Mouse (Mus musculus): ENCODE measurements around the gene Ube2r2. TPM values are rescaled to one million over a fixed set of nuclear protein-coding genes. Genes with fewer than 3 reads are reported as not detected.

Gene Ube2r2
- polyA plus RNA-seq, 1 experiment from 2014 or later: 86.8 TPM

DNA sequence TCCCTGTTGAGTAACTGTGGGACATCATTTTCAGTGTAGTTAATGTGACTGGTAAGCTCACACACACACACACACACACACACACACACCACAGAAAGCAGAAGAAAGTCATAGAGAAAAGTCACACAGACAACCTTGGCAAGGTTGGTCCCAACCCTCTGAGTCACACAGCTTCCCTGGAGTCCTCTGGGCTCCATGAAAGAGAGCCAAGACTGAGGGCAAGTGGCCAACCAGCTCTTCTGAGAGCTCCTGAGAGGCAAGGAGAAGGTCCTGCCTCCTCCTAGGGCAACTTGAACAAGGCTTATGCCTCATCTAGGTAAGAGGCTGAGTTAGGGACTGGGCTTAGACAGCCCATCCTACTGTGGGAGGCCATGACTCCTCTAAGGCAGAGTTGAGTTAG is 32.6 kb upstream of the Ube2r2 start:
- Histone ChIP-seq H3K36me3 (ENCODE audit: control insufficient read depth, insufficient read depth, low read length) (no peaks in the 10 kb centered on the region), H3K27me3 (ENCODE audit: control insufficient read depth, insufficient read depth, low read length) (peaks cover 6% of the 10 kb centered on the region; the same call in 1 of the 2 replicates), H3K4me2 (ENCODE audit: low read length) (no peak overlapping the region), H3K27ac (replicated peaks in 1 of 2; ENCODE audit: control insufficient read depth in 1 of 2, insufficient read depth in 1 of 2, low read depth in 2 of 2, low read length in 2 of 2) (no peak overlapping the region), H3K4me3 (ENCODE audit: control insufficient read depth in 1 of 2, insufficient read depth in 1 of 2, low read depth in 1 of 2, low read length in 2 of 2) (no peak overlapping the region), H3K4me1 (ENCODE audit: control insufficient read depth in 2 of 2, insufficient read depth in 2 of 2, low read length in 2 of 2) (peaks cover 7 to 8% of the 10 kb centered on the region in 2 experiments), H3K9ac (ENCODE audit: low read length) (no peak overlapping the region), H3K9me3 (ENCODE audit: control insufficient read depth, low read length) (no peaks in the 10 kb centered on the region)
- no peak for ATAC-seq (ENCODE audit: insufficient number of reproducible peaks, insufficient read depth, low FRiP score, low read depth)

DNA sequence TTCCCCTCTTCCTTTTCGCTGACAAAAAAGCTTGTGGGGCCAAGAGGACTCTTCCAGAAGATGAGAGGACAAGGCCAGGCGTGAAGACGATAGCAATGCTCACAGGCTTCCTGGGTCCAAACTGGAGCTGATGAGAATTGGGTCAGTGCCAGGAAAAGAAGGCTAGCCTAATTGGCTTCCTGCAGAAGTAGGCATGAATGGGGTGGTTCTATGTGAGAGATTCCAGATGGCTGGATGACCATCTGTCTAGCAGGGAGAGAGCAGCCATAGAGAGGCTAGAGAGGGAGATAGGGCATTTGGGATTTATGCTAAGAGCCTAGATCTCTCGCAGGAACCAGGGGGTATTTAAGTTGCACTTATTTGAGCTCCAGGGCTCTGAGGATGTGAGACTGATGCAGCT is 28.1 kb upstream of the Ube2r2 start:
- no peak overlapping the region for H3K9ac ChIP-seq (ENCODE audit: low read length)
- no peaks in the 10 kb centered on the region for H3K9me3 ChIP-seq (ENCODE audit: control insufficient read depth, low read length)
- H3K4me3 ChIP-seq (ENCODE audit: control insufficient read depth in 1 of 2, insufficient read depth in 1 of 2, low read depth in 1 of 2, low read length in 2 of 2): no peak overlapping the region
- no peak overlapping the region for H3K4me2 ChIP-seq (ENCODE audit: low read length)
- H3K27me3 ChIP-seq (ENCODE audit: control insufficient read depth, insufficient read depth, low read length): no peaks in the 10 kb centered on the region
- H3K36me3 ChIP-seq (ENCODE audit: control insufficient read depth, insufficient read depth, low read length): no peaks in the 10 kb centered on the region
- peaks cover 0 to 8% of the 10 kb centered on the region in 2 experiments; a peak in 2 of 4 replicates for H3K4me1 ChIP-seq (ENCODE audit: control insufficient read depth in 2 of 2, insufficient read depth in 2 of 2, low read length in 2 of 2)
- no peak for ATAC-seq (ENCODE audit: insufficient number of reproducible peaks, insufficient read depth, low FRiP score, low read depth)
- WGBS: 50% methylated on average over 4 of the region's 4 CpGs
- no peak overlapping the region for H3K27ac ChIP-seq (replicated peaks in 1 of 2; ENCODE audit: control insufficient read depth in 1 of 2, insufficient read depth in 1 of 2, low read depth in 2 of 2, low read length in 2 of 2)

DNA sequence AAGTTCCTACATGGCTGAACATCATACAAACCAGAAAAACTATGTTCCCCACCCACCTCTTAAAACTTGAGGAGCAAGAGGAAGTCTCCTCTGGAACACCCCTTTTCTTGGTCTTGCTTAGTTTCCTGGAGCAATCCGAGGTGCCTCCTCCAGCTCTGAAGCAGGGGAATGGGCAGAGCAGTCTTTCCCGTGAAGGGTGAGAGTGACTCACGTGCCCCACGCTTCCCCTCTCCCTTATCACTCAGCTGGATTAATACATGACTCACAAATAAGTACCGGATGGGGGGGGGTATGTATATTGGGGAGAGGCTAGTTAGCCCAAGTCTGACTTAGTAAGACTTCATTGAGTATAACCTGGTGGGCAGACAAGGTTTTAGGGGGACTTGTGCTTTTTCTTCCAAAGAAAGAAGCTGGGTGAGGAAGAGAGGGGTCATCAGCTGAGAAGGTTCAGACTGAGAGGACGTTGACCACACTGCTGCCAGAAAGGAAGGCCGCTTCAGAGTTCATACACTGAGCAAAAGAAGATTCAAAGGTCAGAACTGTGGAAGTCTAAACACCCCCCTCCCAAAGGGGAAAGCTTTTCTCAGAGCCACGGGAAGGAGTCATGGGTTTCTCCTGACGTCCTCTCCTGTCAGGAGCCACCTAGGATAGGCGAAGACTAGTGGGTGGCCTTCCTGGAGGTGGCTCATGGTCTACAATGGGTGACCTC is 26.7 kb upstream of the Ube2r2 start:
- Histone ChIP-seq H3K9ac (ENCODE audit: low read length) (no peak overlapping the region), H3K36me3 (ENCODE audit: control insufficient read depth, insufficient read depth, low read length) (peaks cover 3% of the 10 kb centered on the region; the same call in 1 of the 2 replicates), H3K9me3 (ENCODE audit: control insufficient read depth, low read length) (no peaks in the 10 kb centered on the region), H3K4me1 (ENCODE audit: control insufficient read depth in 2 of 2, insufficient read depth in 2 of 2, low read length in 2 of 2) (peaks cover 0 to 8% of the 10 kb centered on the region in 2 experiments; a peak in 2 of 4 replicates), H3K4me2 (ENCODE audit: low read length) (no peak overlapping the region), H3K27me3 (ENCODE audit: control insufficient read depth, insufficient read depth, low read length) (no peaks in the 10 kb centered on the region), H3K27ac (replicated peaks in 1 of 2; ENCODE audit: control insufficient read depth in 1 of 2, insufficient read depth in 1 of 2, low read depth in 2 of 2, low read length in 2 of 2) (no peak overlapping the region), H3K4me3 (ENCODE audit: control insufficient read depth in 1 of 2, insufficient read depth in 1 of 2, low read depth in 1 of 2, low read length in 2 of 2) (no peak overlapping the region)
- WGBS: 50% methylated on average over 10 of the region's 10 CpGs
- no peak for ATAC-seq (ENCODE audit: insufficient number of reproducible peaks, insufficient read depth, low FRiP score, low read depth)

DNA sequence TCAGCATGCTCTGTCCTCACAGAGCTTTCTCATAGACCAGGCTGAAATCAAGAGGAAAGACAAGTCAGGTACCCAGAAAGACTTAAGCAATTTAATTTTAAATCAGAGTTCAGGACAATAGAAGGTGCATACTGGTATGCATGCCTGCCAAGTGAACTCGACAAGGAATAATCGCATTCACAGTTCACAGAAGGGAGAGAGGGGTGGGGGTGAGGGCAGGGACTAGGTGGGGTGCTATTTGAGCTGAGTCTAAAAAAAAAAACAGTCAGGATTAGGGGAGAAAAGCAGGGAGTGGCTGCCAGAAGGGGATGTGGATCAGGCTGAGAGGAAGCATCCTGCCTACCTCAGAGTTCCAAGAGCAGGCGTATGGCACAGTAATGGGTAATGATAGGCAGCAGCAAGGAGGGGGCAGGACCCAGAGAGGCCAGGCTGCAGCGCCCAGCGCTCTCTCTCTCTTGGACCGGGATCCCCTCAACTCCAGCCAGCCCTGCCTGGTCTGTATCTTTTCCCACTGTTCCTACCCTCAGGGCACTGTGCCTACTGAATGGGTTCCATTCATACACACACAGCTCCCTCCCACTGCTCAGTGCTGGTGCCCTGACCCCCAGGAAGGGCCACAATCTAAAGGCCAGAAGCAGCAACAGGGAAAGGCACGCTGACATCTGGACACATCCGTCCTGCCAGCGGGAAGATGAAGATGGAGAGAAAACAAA is 21.0 kb upstream of the Ube2r2 start:
- no peak for ATAC-seq (ENCODE audit: insufficient number of reproducible peaks, insufficient read depth, low FRiP score, low read depth)
- no peak overlapping the region for H3K9ac ChIP-seq (ENCODE audit: low read length)
- no peak overlapping the region for H3K4me3 ChIP-seq (ENCODE audit: control insufficient read depth in 1 of 2, insufficient read depth in 1 of 2, low read depth in 1 of 2, low read length in 2 of 2)
- no peaks in the 10 kb centered on the region for H3K27me3 ChIP-seq (ENCODE audit: control insufficient read depth, insufficient read depth, low read length)
- no peaks in the 10 kb centered on the region for H3K9me3 ChIP-seq (ENCODE audit: control insufficient read depth, low read length)
- peaks cover 59% of the 10 kb centered on the region for H3K36me3 ChIP-seq (ENCODE audit: control insufficient read depth, insufficient read depth, low read length)
- 77% methylated on average over 9 of the region's 9 CpGs for WGBS
- H3K4me1 ChIP-seq (ENCODE audit: control insufficient read depth in 2 of 2, insufficient read depth in 2 of 2, low read length in 2 of 2): no peaks in the 10 kb centered on the region
- H3K27ac ChIP-seq (replicated peaks in 1 of 2; ENCODE audit: control insufficient read depth in 1 of 2, insufficient read depth in 1 of 2, low read depth in 2 of 2, low read length in 2 of 2): no peak overlapping the region
- H3K4me2 ChIP-seq (ENCODE audit: low read length): no peak overlapping the region

DNA sequence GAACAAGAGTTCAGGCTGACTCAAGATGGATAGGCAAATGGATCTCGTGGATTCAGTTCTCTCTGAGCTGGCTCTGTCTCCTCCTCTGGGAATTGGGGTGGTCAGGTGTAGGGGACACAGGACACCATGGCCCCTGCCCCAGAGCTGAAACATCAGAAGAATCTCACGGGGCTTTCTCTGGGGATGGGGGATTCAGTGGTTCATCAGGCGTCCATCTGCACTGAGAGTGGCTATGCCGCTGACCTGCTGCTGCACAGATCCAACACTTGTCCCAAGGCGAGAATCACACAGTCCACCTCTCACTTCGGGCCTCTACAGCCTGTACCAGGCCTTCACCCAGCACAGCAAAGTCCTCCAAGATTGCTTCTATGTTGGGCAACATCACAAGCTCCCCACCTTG is 20.5 kb upstream of the Ube2r2 start:
- Histone ChIP-seq H3K4me1 (ENCODE audit: control insufficient read depth in 2 of 2, insufficient read depth in 2 of 2, low read length in 2 of 2) (no peaks in the 10 kb centered on the region), H3K27ac (replicated peaks in 1 of 2; ENCODE audit: control insufficient read depth in 1 of 2, insufficient read depth in 1 of 2, low read depth in 2 of 2, low read length in 2 of 2) (no peak overlapping the region), H3K9ac (ENCODE audit: low read length) (no peak overlapping the region), H3K36me3 (ENCODE audit: control insufficient read depth, insufficient read depth, low read length) (peaks cover 64% of the 10 kb centered on the region), H3K27me3 (ENCODE audit: control insufficient read depth, insufficient read depth, low read length) (no peaks in the 10 kb centered on the region), H3K9me3 (ENCODE audit: control insufficient read depth, low read length) (no peaks in the 10 kb centered on the region), H3K4me3 (ENCODE audit: control insufficient read depth in 1 of 2, insufficient read depth in 1 of 2, low read depth in 1 of 2, low read length in 2 of 2) (no peak overlapping the region), H3K4me2 (ENCODE audit: low read length) (no peak overlapping the region)
- WGBS: 81% methylated on average over 6 of the region's 6 CpGs
- ATAC-seq (ENCODE audit: insufficient number of reproducible peaks, insufficient read depth, low FRiP score, low read depth): no peak

DNA sequence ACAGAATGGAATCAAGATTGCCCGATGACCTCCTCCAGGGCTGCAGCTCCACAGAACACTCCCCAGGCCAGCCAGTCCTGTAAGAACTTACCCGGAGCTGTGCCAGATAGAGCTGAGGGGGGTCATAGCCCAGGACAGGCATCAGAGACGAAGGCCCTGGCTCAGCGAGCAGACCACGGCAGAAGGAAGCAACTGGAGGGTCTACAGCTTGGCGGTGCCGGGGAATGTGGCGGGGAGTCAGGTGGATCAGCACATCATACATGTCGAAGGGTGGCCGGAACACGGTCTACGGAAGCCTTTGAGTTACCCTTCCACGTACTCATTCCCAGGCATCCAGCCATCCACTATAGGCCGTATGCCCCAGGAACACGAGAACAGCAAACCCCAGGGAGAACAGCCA is 19.8 kb upstream of the Ube2r2 start:
- H3K36me3 ChIP-seq (ENCODE audit: control insufficient read depth, insufficient read depth, low read length): peaks cover 72% of the 10 kb centered on the region
- H3K27me3 ChIP-seq (ENCODE audit: control insufficient read depth, insufficient read depth, low read length): no peaks in the 10 kb centered on the region
- no peak overlapping the region for H3K9ac ChIP-seq (ENCODE audit: low read length)
- H3K27ac ChIP-seq (replicated peaks in 1 of 2; ENCODE audit: control insufficient read depth in 1 of 2, insufficient read depth in 1 of 2, low read depth in 2 of 2, low read length in 2 of 2): no peak overlapping the region
- H3K4me3 ChIP-seq (ENCODE audit: control insufficient read depth in 1 of 2, insufficient read depth in 1 of 2, low read depth in 1 of 2, low read length in 2 of 2): no peak overlapping the region
- ATAC-seq (ENCODE audit: insufficient number of reproducible peaks, insufficient read depth, low FRiP score, low read depth): no peak
- 91% methylated on average over 15 of the region's 15 CpGs for WGBS
- H3K4me2 ChIP-seq (ENCODE audit: low read length): no peak overlapping the region
- no peaks in the 10 kb centered on the region for H3K9me3 ChIP-seq (ENCODE audit: control insufficient read depth, low read length)
- no peaks in the 10 kb centered on the region for H3K4me1 ChIP-seq (ENCODE audit: control insufficient read depth in 2 of 2, insufficient read depth in 2 of 2, low read length in 2 of 2)

DNA sequence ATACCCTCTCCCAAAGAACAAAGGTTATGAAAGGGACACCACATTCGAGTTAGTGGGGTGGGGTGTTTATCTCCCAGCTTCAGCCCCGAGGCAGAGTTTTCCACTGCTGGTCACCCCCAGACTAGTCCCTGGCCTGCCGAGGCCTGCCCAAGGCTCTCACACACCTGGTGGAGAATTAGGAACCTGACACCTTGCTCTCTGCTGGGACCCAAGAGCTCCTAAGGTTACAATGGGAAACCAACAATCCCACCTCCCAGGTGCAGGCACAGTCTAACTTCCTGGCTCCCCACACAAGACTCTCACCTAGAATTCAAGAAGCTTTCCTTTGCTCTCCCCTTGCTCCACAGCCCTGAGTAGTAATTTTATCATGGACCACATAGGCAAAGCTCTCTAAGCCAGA is 18.7 kb upstream of the Ube2r2 start:
- H3K4me3 ChIP-seq (ENCODE audit: control insufficient read depth in 1 of 2, insufficient read depth in 1 of 2, low read depth in 1 of 2, low read length in 2 of 2): no peak overlapping the region
- ATAC-seq (ENCODE audit: insufficient number of reproducible peaks, insufficient read depth, low FRiP score, low read depth): no peak
- H3K36me3 ChIP-seq (ENCODE audit: control insufficient read depth, insufficient read depth, low read length): peaks cover 82% of the 10 kb centered on the region
- no peak overlapping the region for H3K9ac ChIP-seq (ENCODE audit: low read length)
- H3K27me3 ChIP-seq (ENCODE audit: control insufficient read depth, insufficient read depth, low read length): no peaks in the 10 kb centered on the region
- WGBS: 78% methylated on average over 3 of the region's 3 CpGs
- no peaks in the 10 kb centered on the region for H3K4me1 ChIP-seq (ENCODE audit: control insufficient read depth in 2 of 2, insufficient read depth in 2 of 2, low read length in 2 of 2)
- no peak overlapping the region for H3K27ac ChIP-seq (replicated peaks in 1 of 2; ENCODE audit: control insufficient read depth in 1 of 2, insufficient read depth in 1 of 2, low read depth in 2 of 2, low read length in 2 of 2)
- H3K4me2 ChIP-seq (ENCODE audit: low read length): no peak overlapping the region
- H3K9me3 ChIP-seq (ENCODE audit: control insufficient read depth, low read length): no peaks in the 10 kb centered on the region
